Mouse (Mus musculus): ENCODE results near the gene Slc44a4. TPM values are rescaled to one million over a fixed set of nuclear protein-coding genes. Genes with fewer than 3 reads are reported as not detected.
A peak's percentile ranks its signal among the peaks of the same experiment; 100 is the strongest.
"Not testable (repeated sequence)": the region's sequence is repeated elsewhere in the genome, so short reads cannot be mapped to it uniquely, and the experiment has no call there.

Slc44a4 gene
- total and polyA plus RNA-seq, 2 experiments from 2014 or later = 0.18 TPM; not detected in 1

- 18% methylated on average over 12 of the region's 12 CpGs for WGBS
- Histone ChIP-seq H3K4me2 (ENCODE audit: low read depth, low read length) (peak overlapping the region; percentile 66), H3K36me3 (ENCODE audit: insufficient read depth, low read length) (no peaks in the 10 kb centered on the region), H3K4me1 (ENCODE audit: insufficient read depth, low read length) (no peaks in the 10 kb centered on the region), H3K27me3 (ENCODE audit: insufficient read depth, low read length) (no peaks in the 10 kb centered on the region), H3K9me3 (ENCODE audit: low read length) (no peaks in the 10 kb centered on the region), H3K27ac (peak overlapping the region; percentile 70), H3K9ac (replicated peaks; ENCODE audit: low read length) (no peak overlapping the region), H3K4me3 (ENCODE audit: low read length) (peak overlapping the region; percentile 41)
- DNase-seq (ENCODE audit: low spot score) (no peak), ATAC-seq (no peak; the same call in 1 of the 2 replicates)
- no peak for TF ChIP-seq CTCF (IDR thresholded peaks at IDR 0.05; ENCODE audit: low read depth)
These were observed 45.7 kb downstream of the Slc44a4 start for GRCm38 (mm10) chr17:34959881-34960515.

DNA sequence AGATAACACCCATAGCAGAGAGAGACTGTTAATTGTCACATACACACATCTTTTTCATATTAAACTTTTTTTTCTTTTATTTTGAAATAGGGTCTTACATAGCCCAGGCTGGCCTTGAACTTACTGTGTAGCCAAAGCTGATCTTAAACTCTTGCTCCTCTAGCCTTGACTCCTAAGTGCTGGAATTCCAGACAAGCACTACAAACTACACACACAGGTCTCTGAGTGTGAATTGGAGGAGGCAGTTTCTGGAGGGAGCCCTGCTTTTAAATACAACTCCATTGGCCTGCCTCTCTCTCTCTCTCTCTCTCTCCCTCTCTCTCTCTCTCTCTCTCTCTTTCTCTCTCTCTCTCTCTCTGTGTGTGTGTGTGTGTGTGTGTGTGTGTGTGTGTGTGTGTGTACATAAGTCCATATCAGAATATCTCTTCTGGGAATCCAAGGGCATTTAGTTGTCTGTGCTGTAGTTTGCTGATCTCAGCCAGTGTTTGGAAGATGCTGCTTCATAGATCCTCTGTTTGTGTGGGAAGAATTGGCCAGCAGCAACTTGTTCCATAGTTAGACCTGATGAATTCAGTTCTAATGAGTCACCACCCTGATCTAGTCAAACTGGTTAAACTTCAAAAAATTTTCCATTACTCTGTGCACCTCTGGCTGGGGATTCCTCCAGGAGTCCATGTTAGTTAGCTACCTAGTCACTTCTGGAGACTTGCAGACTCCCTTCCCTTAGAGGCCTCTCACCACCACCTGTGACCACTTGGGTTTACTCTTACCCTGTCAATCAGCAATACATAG lies 46.6 kb downstream of the Slc44a4 start:
- Histone ChIP-seq H3K9ac (replicated peaks; ENCODE audit: low read length) (no peak overlapping the region), H3K9me3 (ENCODE audit: low read length) (no peaks in the 10 kb centered on the region), H3K36me3 (ENCODE audit: insufficient read depth, low read length) (no peaks in the 10 kb centered on the region), H3K4me1 (ENCODE audit: insufficient read depth, low read length) (no peaks in the 10 kb centered on the region), H3K4me2 (ENCODE audit: low read depth, low read length) (no peak overlapping the region), H3K27ac (no peak overlapping the region), H3K4me3 (ENCODE audit: low read length) (no peak overlapping the region), H3K27me3 (ENCODE audit: insufficient read depth, low read length) (no peaks in the 10 kb centered on the region)
- DNase-seq (ENCODE audit: low spot score) (no peak), ATAC-seq (no peak)
- no peak for TF ChIP-seq CTCF (IDR thresholded peaks at IDR 0.05; ENCODE audit: low read depth)

DNA sequence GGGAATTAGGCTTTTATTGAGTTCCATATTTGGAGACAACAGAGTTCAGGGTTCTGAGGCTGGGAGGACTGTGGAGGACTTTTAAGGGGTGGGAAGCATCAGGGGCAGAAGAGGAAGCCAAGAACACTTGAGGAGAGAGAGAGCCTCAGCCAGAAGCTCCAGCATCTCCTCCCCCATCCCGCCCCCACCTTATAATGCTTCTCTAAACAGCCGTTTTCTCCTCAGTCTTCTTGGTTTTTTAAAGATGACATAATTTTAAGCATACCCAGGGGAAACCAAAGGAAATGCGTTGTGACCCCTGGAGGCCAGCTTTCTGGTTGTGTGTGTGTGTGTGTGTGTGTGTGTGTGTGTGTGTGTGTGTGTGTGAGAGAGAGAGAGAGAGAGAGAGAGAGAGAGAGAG lies 47.9 kb downstream of the Slc44a4 start:
- H3K27ac ChIP-seq = no peak overlapping the region
- H3K36me3 ChIP-seq (ENCODE audit: insufficient read depth, low read length) = no peaks in the 10 kb centered on the region
- no peak overlapping the region for H3K9ac ChIP-seq (replicated peaks; ENCODE audit: low read length)
- H3K27me3 ChIP-seq (ENCODE audit: insufficient read depth, low read length) = no peaks in the 10 kb centered on the region
- no peak overlapping the region for H3K4me2 ChIP-seq (ENCODE audit: low read depth, low read length)
- H3K4me1 ChIP-seq (ENCODE audit: insufficient read depth, low read length) = no peaks in the 10 kb centered on the region
- ATAC-seq (no peak), DNase-seq (ENCODE audit: low spot score) (no peak)
- WGBS = 38% methylated on average over 3 of the region's 3 CpGs
- H3K4me3 ChIP-seq (ENCODE audit: low read length) = no peak overlapping the region
- H3K9me3 ChIP-seq (ENCODE audit: low read length) = no peaks in the 10 kb centered on the region
- no peak for TF ChIP-seq CTCF (IDR thresholded peaks at IDR 0.05; ENCODE audit: low read depth)

GRCm38 (mm10) chr17:34962841-34963240 lies 48.6 kb downstream of the Slc44a4 start:
- H3K4me1 ChIP-seq (ENCODE audit: insufficient read depth, low read length) = no peaks in the 10 kb centered on the region
- DNase-seq (ENCODE audit: low spot score) (no peak), ATAC-seq (no peak)
- no peak overlapping the region for H3K4me2 ChIP-seq (ENCODE audit: low read depth, low read length)
- 45% methylated on average over 1 of the region's 1 CpGs for WGBS
- H3K27ac ChIP-seq = no peak overlapping the region
- no peak for TF ChIP-seq CTCF (IDR thresholded peaks at IDR 0.05; ENCODE audit: low read depth)
- H3K9ac ChIP-seq (replicated peaks; ENCODE audit: low read length) = no peak overlapping the region
- H3K4me3 ChIP-seq (ENCODE audit: low read length) = no peak overlapping the region
- no peaks in the 10 kb centered on the region for H3K27me3 ChIP-seq (ENCODE audit: insufficient read depth, low read length)
- H3K36me3 ChIP-seq (ENCODE audit: insufficient read depth, low read length) = no peaks in the 10 kb centered on the region
- no peaks in the 10 kb centered on the region for H3K9me3 ChIP-seq (ENCODE audit: low read length)

DNA sequence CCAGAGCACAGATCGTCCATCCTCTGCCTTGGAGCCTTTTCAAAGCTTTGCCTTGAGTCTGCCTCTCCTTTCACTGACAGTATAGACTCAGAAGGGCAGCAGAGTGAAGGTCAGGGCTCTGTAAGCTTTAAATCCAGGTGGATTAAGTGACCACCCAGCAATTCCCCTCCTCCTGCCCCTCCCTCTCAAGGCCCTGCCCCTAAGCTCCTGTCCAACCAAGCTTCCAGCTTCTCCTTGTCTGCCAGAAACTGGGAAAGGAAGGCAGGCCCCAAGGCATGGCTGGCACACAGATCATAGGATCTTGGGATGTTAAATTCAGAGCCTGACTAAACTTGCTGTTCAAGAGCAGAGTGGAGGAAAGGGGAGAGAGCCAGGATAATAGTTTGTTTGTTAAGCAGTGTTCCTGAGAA lies 50.4 kb downstream of the Slc44a4 start:
- TF ChIP-seq CTCF (IDR thresholded peaks at IDR 0.05; ENCODE audit: low read depth) = no peak
- no peak for ATAC-seq
- Histone ChIP-seq H3K4me2 (ENCODE audit: low read depth, low read length) (no peak overlapping the region), H3K9me3 (ENCODE audit: low read length) (no peaks in the 10 kb centered on the region), H3K27me3 (ENCODE audit: insufficient read depth, low read length) (peaks cover 11% of the 10 kb centered on the region; the same call in 1 of the 2 replicates), H3K9ac (replicated peaks; ENCODE audit: low read length) (no peak overlapping the region), H3K27ac (no peak overlapping the region), H3K4me3 (ENCODE audit: low read length) (no peak overlapping the region), H3K4me1 (ENCODE audit: insufficient read depth, low read length) (no peaks in the 10 kb centered on the region), H3K36me3 (ENCODE audit: insufficient read depth, low read length) (no peaks in the 10 kb centered on the region)
- 11% methylated on average over 1 of the region's 1 CpGs for WGBS
- no peak for DNase-seq (ENCODE audit: low spot score)

DNA sequence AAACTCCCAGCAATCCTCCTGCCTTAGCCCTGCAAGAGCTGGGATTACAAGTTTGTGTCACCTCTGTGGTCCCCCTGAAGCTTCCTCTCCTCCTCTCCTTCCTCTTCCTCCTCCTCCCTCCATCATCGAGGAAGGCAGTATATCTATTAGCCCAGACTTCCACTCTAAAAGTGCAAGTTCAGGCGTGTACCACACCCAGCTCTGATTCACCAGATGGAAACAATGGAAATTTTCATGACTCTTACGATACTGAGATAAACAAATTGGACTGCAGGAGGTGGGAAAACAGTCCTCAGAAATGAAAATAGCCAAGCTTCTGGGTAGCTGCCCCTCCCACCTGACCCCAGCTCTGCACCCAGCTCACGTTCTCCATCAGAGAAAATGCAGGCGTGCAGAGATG lies 51.4 kb downstream of the Slc44a4 start:
- Histone ChIP-seq H3K9me3 (ENCODE audit: low read length) (no peaks in the 10 kb centered on the region), H3K4me1 (ENCODE audit: insufficient read depth, low read length) (no peaks in the 10 kb centered on the region), H3K9ac (replicated peaks; ENCODE audit: low read length) (no peak overlapping the region), H3K4me2 (ENCODE audit: low read depth, low read length) (no peak overlapping the region), H3K27ac (no peak overlapping the region), H3K4me3 (ENCODE audit: low read length) (no peak overlapping the region), H3K36me3 (ENCODE audit: insufficient read depth, low read length) (no peaks in the 10 kb centered on the region), H3K27me3 (ENCODE audit: insufficient read depth, low read length) (peaks cover 14% of the 10 kb centered on the region; the same call in 1 of the 2 replicates)
- no peak for ATAC-seq
- 75% methylated on average over 5 of the region's 5 CpGs for WGBS
- no peak for TF ChIP-seq CTCF (IDR thresholded peaks at IDR 0.05; ENCODE audit: low read depth)
- DNase-seq (ENCODE audit: low spot score) = no peak

DNA sequence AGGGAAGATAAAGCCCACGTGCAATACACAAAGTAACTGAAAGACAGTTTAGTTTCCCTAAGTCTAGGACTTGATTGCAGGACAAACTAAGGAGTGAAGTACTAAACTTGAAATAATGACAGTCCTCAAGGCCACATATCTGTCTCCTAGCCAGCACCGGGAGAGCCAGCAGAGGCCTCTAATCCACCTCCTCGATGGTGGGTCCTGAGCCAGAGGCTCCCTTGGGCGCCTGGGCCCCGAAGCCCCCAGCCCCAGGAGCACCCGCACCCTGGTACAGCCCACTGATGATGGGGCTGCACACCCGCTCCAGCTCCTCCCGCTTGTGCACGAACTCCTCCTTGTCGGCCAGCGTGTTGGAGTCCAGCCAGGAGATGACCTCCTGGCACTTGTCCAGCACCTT lies 55.6 kb downstream of the Slc44a4 start, which contains the start of gene Gm20481:
TSS of gene Gm20481 (plus strand) at position 91 of the 400 bp plus-strand sequence.
- peaks cover 14% of the 10 kb centered on the region; the same call in 1 of the 2 replicates for H3K27me3 ChIP-seq (ENCODE audit: insufficient read depth, low read length)
- H3K9me3 ChIP-seq (ENCODE audit: low read length); H3K4me3 ChIP-seq (ENCODE audit: low read length); H3K4me1 ChIP-seq (ENCODE audit: insufficient read depth, low read length); H3K27ac ChIP-seq; DNase-seq (ENCODE audit: low spot score); H3K36me3 ChIP-seq (ENCODE audit: insufficient read depth, low read length); ATAC-seq; H3K4me2 ChIP-seq (ENCODE audit: low read depth, low read length); H3K9ac ChIP-seq (replicated peaks; ENCODE audit: low read length): not testable (repeated sequence)
- 58% methylated on average over 6 of the region's 11 CpGs for WGBS

DNA sequence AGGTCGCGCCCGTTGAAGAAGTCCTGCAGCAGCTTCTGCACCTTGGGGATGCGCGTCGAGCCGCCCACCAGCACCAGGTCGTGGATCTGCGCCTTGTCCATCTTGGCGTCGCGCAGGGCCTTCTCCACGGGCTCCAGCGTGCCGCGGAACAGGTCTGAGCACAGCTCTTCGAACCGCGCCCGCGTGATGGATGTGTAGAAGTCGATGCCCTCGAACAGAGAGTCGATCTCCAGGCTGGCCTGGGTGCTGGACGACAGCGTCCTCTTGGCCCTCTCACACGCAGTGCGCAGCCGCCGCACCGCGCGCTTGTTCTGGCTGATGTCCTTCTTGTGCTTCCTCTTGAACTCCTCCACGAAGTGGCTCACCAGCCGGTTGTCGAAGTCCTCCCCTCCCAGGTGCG lies 56.6 kb downstream of the Slc44a4 start:
- not testable (repeated sequence) for H3K4me2 ChIP-seq (ENCODE audit: low read depth, low read length); H3K4me3 ChIP-seq (ENCODE audit: low read length); H3K4me1 ChIP-seq (ENCODE audit: insufficient read depth, low read length); H3K27ac ChIP-seq; H3K9ac ChIP-seq (replicated peaks; ENCODE audit: low read length); DNase-seq (ENCODE audit: low spot score); H3K36me3 ChIP-seq (ENCODE audit: insufficient read depth, low read length); ATAC-seq; H3K9me3 ChIP-seq (ENCODE audit: low read length)
- WGBS = 34% methylated on average over 21 of the region's 37 CpGs
- H3K27me3 ChIP-seq (ENCODE audit: insufficient read depth, low read length) = peaks cover 14% of the 10 kb centered on the region; the same call in 1 of the 2 replicates

GRCm38 (mm10) chr17:34971694-34972068 lies 57.4 kb downstream of the Slc44a4 start:
- not testable (repeated sequence) for H3K4me1 ChIP-seq (ENCODE audit: insufficient read depth, low read length); H3K27ac ChIP-seq; H3K9ac ChIP-seq (replicated peaks; ENCODE audit: low read length); DNase-seq (ENCODE audit: low spot score); H3K9me3 ChIP-seq (ENCODE audit: low read length); H3K36me3 ChIP-seq (ENCODE audit: insufficient read depth, low read length)
- H3K4me3 ChIP-seq (ENCODE audit: low read length) = peak overlapping the region; percentile 36
- peak; percentile 66 for ATAC-seq
- H3K4me2 ChIP-seq (ENCODE audit: low read depth, low read length) = peak overlapping the region; percentile 68; the same call in 1 of the 2 replicates
- H3K27me3 ChIP-seq (ENCODE audit: insufficient read depth, low read length) = peaks cover 14% of the 10 kb centered on the region; the same call in 1 of the 2 replicates
- under 1% methylated on average over 25 of the region's 43 CpGs for WGBS
